Mouse (Mus musculus) small intestine, adult 2 months (tissue): ENCODE data around the gene Pfkp. TPM values are rescaled to one million over a fixed set of nuclear protein-coding genes. Genes with fewer than 3 reads are reported as not detected.
A peak's percentile ranks its signal among the peaks of the same experiment; 100 is the strongest.

Source experiments
- H3K27ac ChIP-seq: fragments of 200-500 bp; 2 replicates; pipeline ENCODE4 v1.5.1; 2012; ENCODE audit warnings: low read depth, low read length, control low read depth, inconsistent platforms; ENCODE audit not compliant: insufficient read depth
- H3K27me3 ChIP-seq: fragments of 200-500 bp; 2 replicates; pipeline ENCODE4 v1.6.1; 2012; ENCODE audit warnings: mild to moderate bottlenecking, moderate library complexity, low read length, inconsistent platforms; ENCODE audit not compliant: control insufficient read depth, insufficient read depth
- H3K36me3 ChIP-seq: fragments of 200-500 bp; 2 replicates; pipeline ENCODE4 v1.6.1; 2012; ENCODE audit warnings: mild to moderate bottlenecking, low read length, control low read depth, inconsistent platforms; ENCODE audit not compliant: control insufficient read depth, insufficient read depth
- H3K4me1 ChIP-seq: fragments of 200-500 bp; 2 replicates; pipeline ENCODE4 v1.6.1; 2012; ENCODE audit warnings: low read length, inconsistent platforms, mixed read lengths; ENCODE audit not compliant: control insufficient read depth, insufficient read depth, insufficient read length
- H3K4me3 ChIP-seq: fragments of 200-500 bp; 2 replicates; pipeline ENCODE4 v1.5.1; 2012; ENCODE audit warnings: low read depth, mild to moderate bottlenecking, control low read depth, inconsistent platforms, low read length, moderate library complexity
- CTCF ChIP-seq: fragments of 200-500 bp; IDR thresholded peaks from 2 replicates; pipeline ENCODE4 v1.5.1; 2012; ENCODE audit warnings: low read depth, mild to moderate bottlenecking, control low read depth, inconsistent platforms, low read length, moderate library complexity, mixed read lengths; ENCODE audit not compliant: insufficient replicate concordance, insufficient read length; ENCODE audit errors: extremely low read depth
- POLR2A ChIP-seq: fragments of 200-500 bp; IDR thresholded peaks from 2 replicates; pipeline ENCODE4 v1.6.1; 2012; ENCODE audit warnings: low read depth, mild to moderate bottlenecking, control low read depth, inconsistent platforms, low read length, moderate library complexity
- WGBS: fragments of 180-500 bp; shearing (Covaris S2); methylation state at CpG from one replicate; pipeline ENCODE4 v1.1.7; 2018; 5-methylcytosine and 5-hydroxymethylcytosine counted together
- polyA plus RNA-seq: library from polyadenylated mRNA; depleted of rRNA; stranded (reverse); fragments of >200 nt; gene quantifications from 2 replicates; pipeline ENCODE4 v1.2.3, GENCODE M21; 2012; rRNA removed

The Pfkp gene
- polyA plus RNA-seq, 1 experiment: 159 TPM

GRCm38 (mm10) chr13:6535287-6535932 is 113.2 kb downstream of the Pfkp start:
- no peak for TF ChIP-seq POLR2A
- TF ChIP-seq CTCF: no peak
- H3K27me3 ChIP-seq: no peaks in the 10 kb centered on the region
- H3K4me3 ChIP-seq: no peak overlapping the region
- no peak overlapping the region for H3K27ac ChIP-seq
- WGBS: 41% methylated on average over 6 of the region's 6 CpGs
- no peaks in the 10 kb centered on the region for H3K36me3 ChIP-seq
- peaks cover 2% of the 10 kb centered on the region; the same call in 1 of the 2 replicates for H3K4me1 ChIP-seq

- Histone ChIP-seq H3K36me3 (no peaks in the 10 kb centered on the region), H3K27ac (no peak overlapping the region), H3K4me3 (no peak overlapping the region), H3K27me3 (no peaks in the 10 kb centered on the region), H3K4me1 (peaks cover 2% of the 10 kb centered on the region; the same call in 1 of the 2 replicates)
- 61% methylated on average over 1 of the region's 1 CpGs for WGBS
- TF ChIP-seq POLR2A (no peak), CTCF (peak; percentile 28; the same call in 1 of the 2 replicates)
Observed at GRCm38 (mm10) chr13:6532683-6533082, 115.9 kb downstream of the Pfkp start.

Other genes with a start within 250 kb of the Pfkp start
- gene Pitrm1, start 100.6 kb downstream of the Pfkp start, polyA plus RNA-seq: 5.3 and 5.7 TPM in 2 replicates